Mouse (Mus musculus): ENCODE measurements around the gene Rtl10. TPM values are rescaled to one million over a fixed set of nuclear protein-coding genes. Genes with fewer than 3 reads are reported as not detected.

The Rtl10 gene
- total and polyA plus RNA-seq, 2 experiments: 0.18 to 4.3 TPM

- peak; percentile 22 for DNase-seq (ENCODE audit: extremely low read depth, low read depth, low spot score)
- no peak overlapping the region for H3K27ac ChIP-seq (replicated peaks; ENCODE audit: insufficient read depth, low read depth, low read length)
- peak overlapping the region; percentile 90 for H3K4me3 ChIP-seq (ENCODE audit: insufficient read depth, low read depth, low read length)
- no peaks in the 10 kb centered on the region for H3K36me3 ChIP-seq (ENCODE audit: control insufficient read depth, insufficient read depth, low read length)
- under 1% methylated on average over 24 of the region's 24 CpGs for WGBS
- peak overlapping the region; percentile 89 for H3K9ac ChIP-seq (ENCODE audit: low read depth, low read length)
- no peak for TF ChIP-seq POLR2A (IDR thresholded peaks at IDR 0.05; ENCODE audit: extremely low read depth, insufficient read depth, low read length)
- TF ChIP-seq CTCF (IDR thresholded peaks at IDR 0.05; ENCODE audit: low read depth, low read length): no peak
- H3K79me2 ChIP-seq (ENCODE audit: control insufficient read depth, insufficient read depth, low read length): no peaks in the 10 kb centered on the region
- H3K27me3 ChIP-seq (ENCODE audit: control insufficient read depth, insufficient read depth, low read length): no peaks in the 10 kb centered on the region
- peaks cover 10% of the 10 kb centered on the region for H3K4me1 ChIP-seq (ENCODE audit: control insufficient read depth, insufficient read depth, low read length)
These were observed 295 bp downstream of the Rtl10 start for GRCm38 (mm10) chr16:18498996-18499395.

DNA sequence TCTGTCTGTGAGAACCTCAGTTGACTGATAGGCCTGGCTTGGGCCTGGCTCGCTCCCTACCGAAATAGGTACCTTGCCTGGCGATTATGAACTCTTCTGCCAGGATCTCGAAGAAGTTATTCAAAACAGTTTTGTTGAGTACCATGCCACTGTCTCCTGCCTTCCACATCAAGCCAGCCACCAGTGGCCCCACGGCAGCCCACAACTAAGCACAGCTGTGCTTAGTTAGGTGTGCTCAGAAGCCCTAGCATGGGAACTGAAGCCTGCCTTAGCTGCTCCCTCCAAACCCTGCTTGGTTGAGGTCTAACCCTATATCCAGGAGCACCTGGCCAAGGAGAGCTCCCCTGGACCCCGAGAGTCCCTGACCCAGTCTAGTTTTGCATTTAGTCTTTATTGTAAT is 2.8 kb downstream of the Rtl10 start:
- Histone ChIP-seq H3K79me2 (ENCODE audit: control insufficient read depth, insufficient read depth, low read length) (no peaks in the 10 kb centered on the region), H3K27me3 (ENCODE audit: control insufficient read depth, insufficient read depth, low read length) (no peaks in the 10 kb centered on the region), H3K4me1 (ENCODE audit: control insufficient read depth, insufficient read depth, low read length) (peaks cover 10% of the 10 kb centered on the region), H3K36me3 (ENCODE audit: control insufficient read depth, insufficient read depth, low read length) (no peaks in the 10 kb centered on the region), H3K27ac (replicated peaks; ENCODE audit: insufficient read depth, low read depth, low read length) (no peak overlapping the region), H3K9ac (ENCODE audit: low read depth, low read length) (no peak overlapping the region), H3K4me3 (ENCODE audit: insufficient read depth, low read depth, low read length) (no peak overlapping the region)
- no peak for DNase-seq (ENCODE audit: extremely low read depth, low read depth, low spot score)
- 97% methylated on average over 6 of the region's 6 CpGs for WGBS
- TF ChIP-seq CTCF (IDR thresholded peaks at IDR 0.05; ENCODE audit: low read depth, low read length): no peak
- no peak for TF ChIP-seq POLR2A (IDR thresholded peaks at IDR 0.05; ENCODE audit: extremely low read depth, insufficient read depth, low read length)

DNA sequence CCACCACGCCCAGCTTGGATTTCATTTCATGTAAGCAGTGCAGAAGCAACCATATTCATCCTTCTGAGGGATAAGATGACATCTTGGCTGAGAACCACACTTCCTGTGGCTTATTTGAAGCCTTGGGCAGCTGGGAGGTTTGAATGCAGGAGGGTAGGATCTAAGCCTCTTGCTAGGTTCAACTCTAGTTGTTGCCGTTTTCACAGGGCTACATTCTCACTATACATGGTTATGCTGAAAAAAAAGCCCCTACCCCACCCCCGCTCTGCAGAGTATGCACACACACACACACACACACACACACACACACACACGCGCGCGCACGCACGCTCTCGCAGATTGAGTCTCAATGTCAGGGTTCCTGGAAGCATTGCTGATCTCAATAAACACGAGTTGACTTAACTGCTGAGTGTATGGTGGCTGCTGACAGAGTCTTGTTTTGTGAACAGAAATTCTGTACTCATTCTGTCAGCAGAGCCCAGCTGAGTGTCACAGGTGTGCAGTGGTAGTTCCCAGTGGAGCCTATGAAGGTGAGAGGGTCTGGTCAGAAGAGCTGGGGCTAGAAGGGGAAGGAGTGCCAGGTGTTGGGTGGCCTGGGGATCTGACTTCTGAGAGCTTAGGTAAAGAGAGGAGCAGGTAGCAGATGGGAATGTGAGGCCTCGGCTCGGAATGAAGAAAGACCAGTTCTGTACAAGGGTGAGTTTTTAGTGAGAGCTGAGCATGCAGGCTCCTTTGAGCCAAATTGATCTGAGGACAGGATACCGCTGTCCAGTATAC is 5.1 kb downstream of the Rtl10 start:
- DNase-seq (ENCODE audit: extremely low read depth, low read depth, low spot score): no peak

DNA sequence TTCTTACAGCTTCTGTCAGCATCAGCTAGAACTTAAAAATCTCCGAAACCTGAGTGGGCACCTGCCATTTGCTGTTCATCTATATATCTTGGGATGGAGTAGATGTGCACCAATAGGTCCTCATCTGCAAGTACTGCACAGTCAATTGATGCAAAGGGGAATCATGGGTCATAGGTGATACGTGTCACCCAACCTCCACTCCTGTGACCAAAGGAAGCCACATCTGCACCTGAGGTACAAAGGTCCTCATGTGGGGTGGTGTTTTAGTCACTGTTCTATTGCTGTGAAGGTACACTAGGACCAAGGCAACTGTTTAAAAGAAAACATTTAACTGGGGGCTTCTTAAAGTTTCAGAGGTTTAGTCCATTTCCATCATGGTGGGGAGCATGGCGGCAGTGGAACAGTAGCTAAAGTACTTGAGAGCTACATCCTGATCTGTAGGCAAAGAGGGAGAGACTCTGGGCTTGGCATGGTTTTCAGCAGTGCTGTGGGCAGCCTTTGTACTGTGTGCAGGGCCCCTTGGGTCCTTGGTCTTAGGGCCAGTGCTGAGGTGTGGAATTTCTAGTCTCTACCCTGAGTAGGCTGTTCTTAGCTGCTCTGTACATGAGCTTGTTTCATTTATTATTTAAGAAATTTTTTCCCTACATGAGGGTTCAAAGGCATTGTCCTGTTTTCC is 8.0 kb downstream of the Rtl10 start:
- Histone ChIP-seq H3K27me3 (ENCODE audit: control insufficient read depth, insufficient read depth, low read length) (no peaks in the 10 kb centered on the region), H3K4me3 (ENCODE audit: insufficient read depth, low read depth, low read length) (no peak overlapping the region), H3K9ac (ENCODE audit: low read depth, low read length) (no peak overlapping the region), H3K79me2 (ENCODE audit: control insufficient read depth, insufficient read depth, low read length) (no peaks in the 10 kb centered on the region), H3K4me1 (ENCODE audit: control insufficient read depth, insufficient read depth, low read length) (no peaks in the 10 kb centered on the region), H3K36me3 (ENCODE audit: control insufficient read depth, insufficient read depth, low read length) (no peaks in the 10 kb centered on the region), H3K27ac (replicated peaks; ENCODE audit: insufficient read depth, low read depth, low read length) (no peak overlapping the region)
- WGBS: 92% methylated on average over 3 of the region's 3 CpGs
- no peak for DNase-seq (ENCODE audit: extremely low read depth, low read depth, low spot score)
- no peak for TF ChIP-seq CTCF (IDR thresholded peaks at IDR 0.05; ENCODE audit: low read depth, low read length)
- no peak for TF ChIP-seq POLR2A (IDR thresholded peaks at IDR 0.05; ENCODE audit: extremely low read depth, insufficient read depth, low read length)

More for the DNA sequence above, 5.1 kb downstream of the Rtl10 start:
- Histone ChIP-seq H3K27me3 (ENCODE audit: control insufficient read depth, insufficient read depth, low read length) (no peaks in the 10 kb centered on the region), H3K4me3 (ENCODE audit: insufficient read depth, low read depth, low read length) (no peak overlapping the region), H3K36me3 (ENCODE audit: control insufficient read depth, insufficient read depth, low read length) (no peaks in the 10 kb centered on the region), H3K4me1 (ENCODE audit: control insufficient read depth, insufficient read depth, low read length) (peaks cover 6% of the 10 kb centered on the region; the same call in 1 of the 2 replicates), H3K79me2 (ENCODE audit: control insufficient read depth, insufficient read depth, low read length) (no peaks in the 10 kb centered on the region), H3K27ac (replicated peaks; ENCODE audit: insufficient read depth, low read depth, low read length) (no peak overlapping the region), H3K9ac (ENCODE audit: low read depth, low read length) (no peak overlapping the region)
- TF ChIP-seq CTCF (IDR thresholded peaks at IDR 0.05; ENCODE audit: low read depth, low read length) (no peak), POLR2A (IDR thresholded peaks at IDR 0.05; ENCODE audit: extremely low read depth, insufficient read depth, low read length) (no peak)
- WGBS: 90% methylated on average over 14 of the region's 14 CpGs

- TF ChIP-seq POLR2A (IDR thresholded peaks at IDR 0.05; ENCODE audit: extremely low read depth, insufficient read depth, low read length): no peak
- TF ChIP-seq CTCF (IDR thresholded peaks at IDR 0.05; ENCODE audit: low read depth, low read length): no peak
- H3K27me3 ChIP-seq (ENCODE audit: control insufficient read depth, insufficient read depth, low read length): no peaks in the 10 kb centered on the region
- no peak overlapping the region for H3K9ac ChIP-seq (ENCODE audit: low read depth, low read length)
- no peaks in the 10 kb centered on the region for H3K36me3 ChIP-seq (ENCODE audit: control insufficient read depth, insufficient read depth, low read length)
- no peaks in the 10 kb centered on the region for H3K4me1 ChIP-seq (ENCODE audit: control insufficient read depth, insufficient read depth, low read length)
- H3K79me2 ChIP-seq (ENCODE audit: control insufficient read depth, insufficient read depth, low read length): no peaks in the 10 kb centered on the region
- no peak overlapping the region for H3K27ac ChIP-seq (replicated peaks; ENCODE audit: insufficient read depth, low read depth, low read length)
- no peak for DNase-seq (ENCODE audit: extremely low read depth, low read depth, low spot score)
- 77% methylated on average over 1 of the region's 1 CpGs for WGBS
- H3K4me3 ChIP-seq (ENCODE audit: insufficient read depth, low read depth, low read length): no peak overlapping the region
These were observed 8.5 kb downstream of the Rtl10 start for GRCm38 (mm10) chr16:18507200-18507549.

GRCm38 (mm10) chr16:18511741-18512140 is 13.0 kb downstream of the Rtl10 start:
- Histone ChIP-seq H3K79me2 (ENCODE audit: control insufficient read depth, insufficient read depth, low read length) (no peaks in the 10 kb centered on the region; the same call in 1 of the 2 replicates), H3K4me3 (ENCODE audit: insufficient read depth, low read depth, low read length) (no peak overlapping the region), H3K4me1 (ENCODE audit: control insufficient read depth, insufficient read depth, low read length) (no peaks in the 10 kb centered on the region), H3K27ac (replicated peaks; ENCODE audit: insufficient read depth, low read depth, low read length) (no peak overlapping the region), H3K9ac (ENCODE audit: low read depth, low read length) (no peak overlapping the region), H3K36me3 (ENCODE audit: control insufficient read depth, insufficient read depth, low read length) (no peaks in the 10 kb centered on the region), H3K27me3 (ENCODE audit: control insufficient read depth, insufficient read depth, low read length) (no peaks in the 10 kb centered on the region)
- TF ChIP-seq POLR2A (IDR thresholded peaks at IDR 0.05; ENCODE audit: extremely low read depth, insufficient read depth, low read length): no peak
- no peak for TF ChIP-seq CTCF (IDR thresholded peaks at IDR 0.05; ENCODE audit: low read depth, low read length)
- 87% methylated on average over 5 of the region's 5 CpGs for WGBS
- DNase-seq (ENCODE audit: extremely low read depth, low read depth, low spot score): no peak

All from liver, adult 2 months (tissue).